Mouse (Mus musculus) liver, adult 2 months (tissue): ENCODE measurements at regions not wholly inside any gene's neighbourhood (a gene's known extent, or its start where the extent isn't known, plus 50 kb on each side); places are given as distances from the start of the nearest gene placed in this dataset.

ENCODE experiments used
- DNase-seq: peaks from one replicate; pipeline ENCODE4 v3.0.0-alpha.2; 2011; ENCODE audit warnings: low read depth, low spot score; ENCODE audit errors: extremely low read depth
- H3K27ac ChIP-seq: fragments of 200-500 bp; replicated peaks from 2 replicates; pipeline ENCODE4 v1.5.1; 2012; ENCODE audit warnings: low read depth, mild to moderate bottlenecking, control low read depth, inconsistent platforms, low read length; ENCODE audit not compliant: insufficient read depth
- H3K27me3 ChIP-seq: fragments of 200-500 bp; 2 replicates; pipeline ENCODE4 v1.6.1; 2012; ENCODE audit warnings: mild to moderate bottlenecking, moderate library complexity, low read length, inconsistent platforms; ENCODE audit not compliant: control insufficient read depth, insufficient read depth
- H3K36me3 ChIP-seq: fragments of 200-500 bp; 2 replicates; pipeline ENCODE4 v1.6.1; 2012; ENCODE audit warnings: low read length, inconsistent platforms; ENCODE audit not compliant: control insufficient read depth, insufficient read depth
- H3K4me1 ChIP-seq: fragments of 200-500 bp; 2 replicates; pipeline ENCODE4 v1.6.1; 2011; ENCODE audit warnings: low read length; ENCODE audit not compliant: control insufficient read depth, insufficient read depth
- H3K4me3 ChIP-seq: fragments of 200-500 bp; 2 replicates; pipeline ENCODE4 v1.5.1; 2011; ENCODE audit warnings: low read depth, mild to moderate bottlenecking, control low read depth, low read length, moderate library complexity; ENCODE audit not compliant: insufficient read depth
- H3K79me2 ChIP-seq: fragments of 200-500 bp; 2 replicates; pipeline ENCODE4 v1.6.1; 2012; ENCODE audit warnings: inconsistent platforms, mild to moderate bottlenecking, low read length, moderate library complexity; ENCODE audit not compliant: control insufficient read depth, insufficient read depth
- H3K9ac ChIP-seq: fragments of 200-500 bp; 2 replicates; pipeline ENCODE4 v1.6.1; 2012; ENCODE audit warnings: low read depth, mild to moderate bottlenecking, control low read depth, inconsistent platforms, low read length
- CTCF ChIP-seq: fragments of 200-500 bp; IDR thresholded peaks from 2 replicates; pipeline ENCODE4 v1.5.1; 2011; ENCODE audit warnings: low read depth, low read length, control low read depth
- POLR2A ChIP-seq: fragments of 200-500 bp; IDR thresholded peaks from 2 replicates; pipeline ENCODE4 v1.6.1; 2011; ENCODE audit warnings: low read length, control low read depth; ENCODE audit not compliant: insufficient read depth; ENCODE audit errors: extremely low read depth
- WGBS: fragments of 180-500 bp; shearing (Covaris S2); methylation state at CpG from one replicate; pipeline ENCODE4 v1.1.7; 2018; 5-methylcytosine and 5-hydroxymethylcytosine counted together

DNA sequence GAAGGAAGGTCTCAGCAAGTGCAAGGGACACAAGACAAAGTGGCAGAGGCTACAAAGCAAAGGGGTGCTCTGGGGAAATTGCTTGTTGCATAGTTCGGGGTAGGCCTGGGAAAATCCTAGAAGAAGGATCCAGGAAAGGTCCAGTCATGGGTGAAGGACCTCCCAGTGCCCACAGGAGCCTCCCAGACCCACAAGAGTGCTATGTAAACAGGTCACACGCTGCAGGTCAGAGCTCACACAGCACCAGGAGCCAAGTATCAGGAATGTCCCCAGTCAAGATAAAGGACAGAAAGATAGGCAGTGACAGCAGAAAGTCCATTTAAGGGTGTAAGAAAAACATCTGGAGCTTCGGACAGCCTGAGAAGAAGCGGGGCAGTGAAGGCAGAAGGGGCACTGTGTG is 103.6 kb upstream of the Smad3 start:
- H3K4me1 ChIP-seq = no peaks in the 10 kb centered on the region
- WGBS = 63% methylated on average over 4 of the region's 4 CpGs
- H3K4me3 ChIP-seq = no peak overlapping the region
- no peaks in the 10 kb centered on the region for H3K79me2 ChIP-seq
- H3K36me3 ChIP-seq = no peaks in the 10 kb centered on the region
- no peak for TF ChIP-seq POLR2A
- TF ChIP-seq CTCF = no peak
- no peak overlapping the region for H3K27ac ChIP-seq
- no peaks in the 10 kb centered on the region for H3K27me3 ChIP-seq
- no peak for DNase-seq
- no peak overlapping the region for H3K9ac ChIP-seq

DNA sequence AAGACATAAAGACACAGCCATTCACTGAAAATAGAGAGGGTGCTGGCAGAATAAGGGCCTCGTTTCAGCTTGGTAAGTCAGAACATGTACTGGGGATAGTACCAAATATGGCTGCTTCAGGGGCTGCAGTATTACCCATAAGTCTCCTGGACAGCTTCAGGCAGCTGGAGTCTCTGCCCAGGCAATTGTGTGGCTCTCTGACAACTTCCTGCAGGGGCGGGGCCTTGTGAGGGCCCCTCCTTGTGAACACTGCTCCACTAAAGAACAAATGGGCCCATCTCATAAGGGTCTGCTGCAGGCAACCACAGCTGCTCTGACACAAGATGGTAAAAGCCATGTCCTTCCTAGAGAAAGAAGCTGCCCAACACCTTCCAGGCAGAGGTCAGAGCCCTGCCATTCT is 102.4 kb upstream of the Smad3 start:
- no peak for DNase-seq
- Histone ChIP-seq H3K4me1 (no peaks in the 10 kb centered on the region), H3K36me3 (no peaks in the 10 kb centered on the region), H3K27me3 (no peaks in the 10 kb centered on the region), H3K9ac (no peak overlapping the region), H3K4me3 (no peak overlapping the region), H3K79me2 (no peaks in the 10 kb centered on the region), H3K27ac (no peak overlapping the region)
- 77% methylated on average over 2 of the region's 2 CpGs for WGBS
- TF ChIP-seq CTCF (no peak), POLR2A (no peak)

DNA sequence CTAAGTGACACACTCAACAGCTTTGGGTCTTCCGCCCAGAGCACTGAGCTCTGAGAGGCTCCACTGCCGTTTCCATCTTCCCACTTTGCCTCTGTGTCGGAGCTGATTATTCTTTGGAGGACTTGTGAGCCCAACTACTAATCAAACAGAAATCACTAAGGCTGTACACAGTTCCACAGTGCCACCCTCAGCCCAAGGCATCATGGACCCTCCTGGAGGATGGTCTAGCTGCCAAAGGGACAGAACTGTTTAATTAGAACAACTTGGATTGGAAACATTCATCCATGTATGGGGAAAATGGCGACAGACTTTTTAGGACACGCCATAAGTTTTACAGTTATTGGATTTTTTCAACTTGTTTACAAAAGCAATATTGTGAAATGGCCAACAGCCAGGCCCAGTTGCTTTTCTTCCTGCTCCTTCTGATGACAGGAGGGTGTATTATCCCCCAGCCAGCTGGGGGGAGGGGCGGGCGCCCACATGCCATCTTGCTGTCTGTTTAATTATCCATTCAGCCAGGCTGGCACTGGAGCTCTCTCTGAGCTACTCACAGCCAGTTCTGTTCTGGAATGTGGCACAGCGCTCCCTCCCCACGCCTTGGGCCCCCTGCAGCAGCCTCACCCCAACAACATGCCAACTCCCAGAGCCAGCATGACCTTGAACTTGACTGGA is 98.4 kb upstream of the Smad3 start:
- TF ChIP-seq CTCF = no peak
- no peak for TF ChIP-seq POLR2A
- WGBS = 79% methylated on average over 9 of the region's 9 CpGs
- Histone ChIP-seq H3K79me2 (no peaks in the 10 kb centered on the region), H3K36me3 (no peaks in the 10 kb centered on the region), H3K4me1 (no peaks in the 10 kb centered on the region), H3K4me3 (no peak overlapping the region), H3K9ac (no peak overlapping the region), H3K27ac (no peak overlapping the region), H3K27me3 (no peaks in the 10 kb centered on the region)
- DNase-seq = no peak

DNA sequence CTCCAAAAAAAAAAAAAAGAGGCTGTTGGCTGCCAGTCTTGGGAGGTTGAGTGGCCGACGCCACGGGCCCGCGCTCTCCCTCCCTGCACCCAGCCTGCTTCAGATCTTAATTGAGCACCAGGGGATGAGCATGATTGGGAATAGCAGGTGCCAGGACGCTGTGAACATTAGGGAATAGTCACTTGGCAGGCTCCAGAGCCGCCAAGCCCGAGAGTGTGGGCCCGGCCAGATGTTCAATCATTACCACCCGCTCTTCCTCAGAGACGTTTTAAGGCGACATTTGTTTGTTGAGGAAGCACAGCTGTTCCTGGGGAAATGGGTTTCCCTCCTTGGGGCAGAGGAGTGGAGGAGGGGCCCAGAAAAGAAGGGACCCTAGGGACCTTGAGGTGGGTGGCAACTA is 94.0 kb upstream of the Smad3 start:
- H3K4me3 ChIP-seq = no peak overlapping the region

DNA sequence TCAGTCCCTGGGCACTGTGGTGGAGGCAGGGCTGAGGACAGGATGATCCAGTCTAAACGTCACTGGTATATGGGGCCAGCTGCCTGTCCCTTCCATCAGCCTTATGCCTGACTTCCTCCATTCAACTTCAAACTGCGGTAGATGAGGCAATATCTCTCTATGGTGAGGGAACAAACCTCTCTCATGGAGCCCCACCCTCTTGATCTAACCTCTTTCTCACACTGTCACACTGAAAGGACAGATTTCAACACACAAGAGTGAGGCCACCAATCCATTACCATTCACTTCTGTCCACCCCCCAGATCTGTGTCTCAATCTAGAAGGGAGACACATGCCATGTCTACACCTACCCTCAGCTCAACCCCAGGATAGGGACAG is 92.5 kb upstream of the Smad3 start:
- WGBS = 65% methylated on average over 2 of the region's 2 CpGs
- no peaks in the 10 kb centered on the region for H3K79me2 ChIP-seq
- H3K36me3 ChIP-seq = no peaks in the 10 kb centered on the region
- DNase-seq = no peak
- TF ChIP-seq CTCF (no peak), POLR2A (no peak)
- H3K4me3 ChIP-seq = no peak overlapping the region
- H3K9ac ChIP-seq = no peak overlapping the region
- H3K4me1 ChIP-seq = no peaks in the 10 kb centered on the region
- no peak overlapping the region for H3K27ac ChIP-seq
- no peaks in the 10 kb centered on the region for H3K27me3 ChIP-seq

More for the DNA sequence above, 94.0 kb upstream of the Smad3 start:
- WGBS = 81% methylated on average over 12 of the region's 12 CpGs
- no peaks in the 10 kb centered on the region for H3K36me3 ChIP-seq
- no peaks in the 10 kb centered on the region for H3K27me3 ChIP-seq
- no peaks in the 10 kb centered on the region for H3K79me2 ChIP-seq
- no peak for TF ChIP-seq POLR2A
- no peak for TF ChIP-seq CTCF
- H3K27ac ChIP-seq = no peak overlapping the region
- H3K9ac ChIP-seq = no peak overlapping the region
- DNase-seq = no peak
- H3K4me1 ChIP-seq = no peaks in the 10 kb centered on the region

DNA sequence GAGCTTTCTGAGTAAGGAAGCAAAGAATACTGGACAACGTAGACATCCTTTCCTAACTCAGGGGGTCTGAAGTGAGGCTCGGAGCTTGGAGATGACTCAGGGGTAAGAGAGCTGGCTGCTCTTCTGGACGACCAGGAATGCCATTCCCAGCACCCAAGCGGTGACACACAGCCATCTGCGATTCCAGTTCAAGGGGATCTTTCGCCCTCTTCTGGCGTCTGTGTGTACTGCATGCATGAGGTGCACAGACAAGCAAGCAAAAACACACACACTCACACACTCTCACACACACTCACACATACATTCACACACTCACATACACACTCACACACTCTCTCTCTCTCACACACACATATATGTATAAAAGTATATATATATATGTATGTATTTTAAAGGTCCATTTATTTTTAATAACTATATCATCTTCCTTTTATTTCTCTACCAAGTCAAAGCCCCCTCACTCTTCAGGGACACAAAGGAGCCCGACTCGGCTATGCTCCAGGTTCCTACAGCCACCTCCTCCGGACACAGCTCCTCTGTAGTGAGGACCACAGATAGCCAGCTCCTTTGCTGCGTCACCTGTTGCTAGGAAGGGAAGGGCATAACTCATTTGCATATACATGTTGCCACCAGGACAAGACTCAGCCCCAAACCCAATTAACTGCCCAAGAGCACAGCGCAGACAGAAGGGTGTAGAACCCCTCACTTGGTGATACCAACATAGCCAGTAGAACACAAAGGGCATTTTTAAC is 91.9 kb upstream of the Smad3 start:
- no peak for TF ChIP-seq POLR2A
- peak; percentile 42 for TF ChIP-seq CTCF
- no peak overlapping the region for H3K4me3 ChIP-seq
- H3K9ac ChIP-seq = no peak overlapping the region
- WGBS = 81% methylated on average over 12 of the region's 12 CpGs
- H3K27ac ChIP-seq = no peak overlapping the region
- H3K27me3 ChIP-seq = no peaks in the 10 kb centered on the region
- H3K4me1 ChIP-seq = no peaks in the 10 kb centered on the region
- no peak for DNase-seq
- H3K36me3 ChIP-seq = no peaks in the 10 kb centered on the region
- no peaks in the 10 kb centered on the region for H3K79me2 ChIP-seq
